Mouse (Mus musculus) limb, embryonic 14.5 days (tissue): ENCODE results near the gene Aarsd1. TPM values are rescaled to one million over a fixed set of nuclear protein-coding genes. Genes with fewer than 3 reads are reported as not detected.
A peak's percentile ranks its signal among the peaks of the same experiment; 100 is the strongest.

Source experiments
- ATAC-seq: fragments of 200-750 bp; cut with Nextera tagmentation; 2 replicates; pipeline ENCODE4 v1.8.0; 2017; ENCODE audit warnings: low read depth, moderate number of reproducible peaks, moderate TSS enrichment; ENCODE audit not compliant: low FRiP score
- DNase-seq: peaks from one replicate; pipeline ENCODE4 v3.0.0-alpha.2; 2015; ENCODE audit warnings: low spot score
- H3K27ac ChIP-seq: fragments of 300-500 bp; sonication (generic); replicated peaks from 2 replicates; pipeline ENCODE4 v1.5.1; 2014; ENCODE audit warnings: low read depth, mild to moderate bottlenecking, low read length, moderate library complexity, mixed read lengths
- H3K27me3 ChIP-seq: fragments of 300-500 bp; sonication (generic); 2 replicates; pipeline ENCODE4 v1.6.1; 2014; ENCODE audit warnings: low read length, mixed read lengths; ENCODE audit not compliant: control insufficient read depth, insufficient read depth
- H3K36me3 ChIP-seq: fragments of 300-500 bp; sonication (generic); 2 replicates; pipeline ENCODE4 v1.6.1; 2014; ENCODE audit warnings: mild to moderate bottlenecking, low read length, moderate library complexity, mixed read lengths; ENCODE audit not compliant: control insufficient read depth, insufficient read depth
- H3K4me1 ChIP-seq: fragments of 300-500 bp; sonication (generic); 2 replicates; pipeline ENCODE4 v1.6.1; 2014; ENCODE audit warnings: antibody characterized with exemption, low read length, mixed read lengths; ENCODE audit not compliant: control insufficient read depth, insufficient read depth
- H3K4me2 ChIP-seq: fragments of 300-500 bp; sonication (generic); replicated peaks from 2 replicates; pipeline ENCODE4 v1.6.1; 2014; ENCODE audit warnings: low read depth, mild to moderate bottlenecking, low read length, moderate library complexity; ENCODE audit not compliant: severe bottlenecking
- H3K4me3 ChIP-seq: fragments of 300-500 bp; sonication (generic); replicated peaks from 2 replicates; pipeline ENCODE4 v1.5.1; 2014; ENCODE audit warnings: low read length
- H3K9ac ChIP-seq: fragments of 300-500 bp; sonication (generic); 2 replicates; pipeline ENCODE4 v1.6.1; 2014; ENCODE audit warnings: mild to moderate bottlenecking, low read depth, low read length, moderate library complexity; ENCODE audit not compliant: severe bottlenecking
- H3K9me3 ChIP-seq: fragments of 300-500 bp; sonication (generic); 2 replicates; pipeline ENCODE4 v1.6.1; 2016; ENCODE audit warnings: low read length; ENCODE audit not compliant: control insufficient read depth
- POLR2A ChIP-seq: fragments of 200-500 bp; IDR thresholded peaks from 2 replicates; pipeline ENCODE4 v1.8.0; 2012; ENCODE audit warnings: inconsistent platforms, mild to moderate bottlenecking, moderate library complexity, borderline replicate concordance; ENCODE audit not compliant: insufficient read depth, insufficient read length; ENCODE audit errors: extremely low read depth
- WGBS: fragments of 180-500 bp; shearing (Covaris S2); extraction: QIAGEN DNeasy Blood & Tissue Kit; methylation state at CpG from one replicate; pipeline ENCODE4 v1.1.7; 2014; 5-methylcytosine and 5-hydroxymethylcytosine counted together
- polyA plus RNA-seq, 2 experiments: library from polyadenylated mRNA; depleted of rRNA in 1 of 2; stranded (reverse) in 1 of 2; unstranded in 1 of 2; fragments of >200 nt; fragmentation: Nextera tagmentation in 1 of 2; extraction: Ambion mirVana in 1 of 2; gene quantifications; 2 replicates each; pipeline versions ENCODE4 v1.2.1 to v1.2.3; 2012 to 2014

Aarsd1 gene
- polyA plus RNA-seq, 2 experiments = 41.1 to 63.2 TPM

DNA sequence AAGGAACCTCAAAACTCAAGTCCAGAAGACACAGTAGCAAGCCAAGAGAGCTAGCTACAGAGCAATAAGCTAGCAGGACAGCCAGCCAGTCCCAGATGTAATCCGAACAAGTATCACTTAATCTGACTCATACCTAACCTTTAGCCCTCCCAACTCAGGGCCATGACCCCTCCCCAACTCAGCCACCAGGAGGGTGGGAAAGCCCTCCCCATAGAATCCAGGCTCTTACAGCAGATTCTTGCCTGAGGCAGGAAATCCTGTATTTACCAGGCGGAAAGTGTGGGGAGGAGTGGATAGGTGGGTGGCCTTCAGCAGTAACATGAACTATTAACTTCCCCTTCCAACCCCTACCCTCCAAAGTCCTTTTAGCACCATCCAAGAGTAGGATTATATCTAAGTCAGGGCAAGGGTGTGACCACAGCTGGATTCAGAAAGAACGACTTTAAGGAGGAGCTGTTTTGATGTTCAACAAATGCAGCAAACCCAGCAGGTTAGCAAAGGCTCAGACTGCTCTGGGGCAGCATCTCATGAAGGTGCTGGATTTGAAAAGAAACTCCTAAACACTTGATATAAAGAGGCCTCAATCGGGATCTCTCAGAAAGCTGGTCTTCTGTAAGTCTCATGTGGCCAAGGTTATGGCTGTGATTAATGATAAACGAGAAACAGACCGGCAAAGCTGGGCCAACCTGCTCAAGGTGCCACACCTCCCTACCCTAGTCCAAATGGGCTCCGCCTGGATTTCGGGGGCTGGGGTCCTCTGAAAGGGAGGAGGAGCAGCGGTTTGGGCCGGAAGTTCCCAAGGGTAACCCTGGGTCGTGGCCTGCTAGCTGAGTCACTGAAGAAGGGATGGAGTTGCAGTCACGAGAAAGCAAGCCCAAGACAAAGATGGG, 47.0 kb upstream of the Aarsd1 start, which contains the start of gene Rnd2:
Rnd2 (plus strand) TSS at position 789 of the 890 bp plus-strand sequence.
- ATAC-seq (0 out of 2 replicates have a peak, but pooled peaks have one; percentile 0), DNase-seq (peak; percentile 20)
- H3K4me3 ChIP-seq = peak within 1 kb of the TSS; percentile 82
- peaks cover 31% of the 10 kb centered on the region for H3K36me3 ChIP-seq
- H3K9ac ChIP-seq = peak within 1 kb of the TSS; percentile 64
- peaks cover 24% of the 10 kb centered on the region for H3K4me1 ChIP-seq
- no peak for TF ChIP-seq POLR2A
- 8% methylated on average over 12 of the region's 12 CpGs for WGBS
- no peaks in the 10 kb centered on the region for H3K9me3 ChIP-seq
- H3K27me3 ChIP-seq = no peaks in the 10 kb centered on the region
- peak within 1 kb of the TSS; percentile 90 for H3K4me2 ChIP-seq
- H3K27ac ChIP-seq = peak within 1 kb of the TSS; percentile 76

DNA sequence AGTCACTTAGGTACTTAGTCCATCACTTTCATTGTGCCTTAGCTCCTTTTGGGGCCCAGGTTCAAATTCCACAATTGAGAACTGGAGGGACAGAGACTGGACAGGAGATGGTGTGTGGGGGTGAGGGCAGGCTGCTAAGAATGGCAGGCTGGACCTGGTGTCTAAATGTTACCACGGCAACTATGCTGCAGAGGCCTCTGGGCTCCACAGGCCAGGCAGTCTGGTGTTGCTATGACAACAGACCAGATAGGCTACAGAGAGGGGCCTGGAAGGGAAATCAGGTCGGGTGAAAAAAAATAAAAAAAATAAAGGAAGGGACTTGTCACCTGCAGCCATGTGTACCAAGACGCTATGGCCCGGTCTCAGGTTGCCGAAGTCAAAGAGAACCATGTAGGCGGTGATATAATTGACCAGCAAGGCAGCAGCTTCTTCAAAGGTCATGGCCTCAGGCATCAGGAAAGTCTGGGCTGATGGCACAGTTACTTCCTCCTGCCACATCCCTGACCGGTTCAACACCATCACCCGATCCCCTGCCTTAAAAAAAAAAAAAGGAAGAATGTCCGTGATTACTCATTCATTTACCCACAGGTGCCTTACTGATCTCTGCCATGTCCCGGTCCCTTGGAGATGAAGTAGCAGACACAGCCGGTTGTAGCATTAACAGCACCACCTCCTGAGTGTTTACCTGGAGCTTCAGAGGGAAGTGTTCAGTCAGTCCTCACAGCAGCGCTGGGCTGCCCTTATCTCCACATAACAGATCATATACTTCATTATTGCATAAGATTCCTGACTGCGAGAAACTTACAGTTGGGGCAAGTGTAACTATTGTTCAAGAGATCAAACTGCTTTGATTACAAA, 45.4 kb upstream of the Aarsd1 start:
- H3K9ac ChIP-seq = no peak overlapping the region
- no peak overlapping the region for H3K27ac ChIP-seq
- no peak overlapping the region for H3K4me2 ChIP-seq
- 35% methylated on average over 13 of the region's 13 CpGs for WGBS
- DNase-seq (no peak), ATAC-seq (no peak)
- H3K36me3 ChIP-seq = peaks cover 46% of the 10 kb centered on the region
- no peak for TF ChIP-seq POLR2A
- peaks cover 17% of the 10 kb centered on the region for H3K4me1 ChIP-seq
- H3K9me3 ChIP-seq = no peaks in the 10 kb centered on the region
- no peak overlapping the region for H3K4me3 ChIP-seq
- H3K27me3 ChIP-seq = no peaks in the 10 kb centered on the region

DNA sequence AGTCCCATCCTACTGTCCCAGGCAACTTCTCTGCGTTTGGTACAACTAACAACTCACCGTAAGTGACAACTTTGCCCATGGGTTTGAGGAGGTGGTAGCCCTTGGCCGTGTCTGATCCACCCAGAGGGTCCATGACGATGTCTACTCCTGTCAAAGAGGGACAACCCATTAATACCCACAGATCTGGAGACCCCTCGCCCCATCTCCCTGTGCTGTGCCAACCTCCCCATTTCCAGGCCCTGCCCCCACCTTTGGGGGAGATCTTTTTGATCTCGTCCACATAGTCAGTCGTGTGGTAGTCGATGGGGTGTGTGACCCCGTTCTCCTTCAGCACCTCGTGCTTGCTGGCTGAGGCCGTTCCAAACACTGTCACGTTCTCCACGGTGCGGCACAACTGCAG, 44.7 kb upstream of the Aarsd1 start:
- ATAC-seq (no peak), DNase-seq (no peak)
- no peak overlapping the region for H3K4me2 ChIP-seq
- TF ChIP-seq POLR2A = no peak
- H3K27ac ChIP-seq = no peak overlapping the region
- H3K27me3 ChIP-seq = no peaks in the 10 kb centered on the region
- WGBS = 85% methylated on average over 14 of the region's 14 CpGs
- H3K36me3 ChIP-seq = peaks cover 46% of the 10 kb centered on the region
- no peak overlapping the region for H3K9ac ChIP-seq
- H3K4me1 ChIP-seq = peaks cover 17% of the 10 kb centered on the region
- H3K9me3 ChIP-seq = no peaks in the 10 kb centered on the region
- no peak overlapping the region for H3K4me3 ChIP-seq

DNA sequence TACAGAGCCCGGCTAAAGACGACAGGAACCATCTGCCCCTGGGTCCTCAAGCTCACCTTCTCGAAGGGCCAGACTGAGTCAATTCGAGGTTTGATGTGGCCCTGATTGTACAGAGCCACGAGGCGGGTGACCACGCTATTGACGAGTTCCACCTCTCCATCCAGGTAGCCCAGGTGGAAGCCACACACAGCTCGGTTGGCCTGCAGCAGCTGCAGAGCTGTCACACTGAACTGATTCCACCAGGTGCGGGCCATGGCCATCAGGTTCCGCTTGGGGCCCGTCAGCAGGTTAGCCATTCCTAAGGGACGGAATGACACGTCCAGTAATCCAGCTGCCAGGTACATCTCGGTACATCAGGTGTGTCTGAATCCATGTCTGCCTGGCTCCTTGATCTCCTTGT, 42.9 kb upstream of the Aarsd1 start:
- H3K4me1 ChIP-seq = peaks cover 17% of the 10 kb centered on the region
- H3K27ac ChIP-seq = no peak overlapping the region
- no peak for TF ChIP-seq POLR2A
- no peaks in the 10 kb centered on the region for H3K27me3 ChIP-seq
- no peak overlapping the region for H3K9ac ChIP-seq
- H3K9me3 ChIP-seq = no peaks in the 10 kb centered on the region
- no peak for DNase-seq
- H3K4me3 ChIP-seq = no peak overlapping the region
- ATAC-seq = no peak
- peaks cover 50% of the 10 kb centered on the region for H3K36me3 ChIP-seq
- WGBS = 86% methylated on average over 15 of the region's 15 CpGs
- no peak overlapping the region for H3K4me2 ChIP-seq

DNA sequence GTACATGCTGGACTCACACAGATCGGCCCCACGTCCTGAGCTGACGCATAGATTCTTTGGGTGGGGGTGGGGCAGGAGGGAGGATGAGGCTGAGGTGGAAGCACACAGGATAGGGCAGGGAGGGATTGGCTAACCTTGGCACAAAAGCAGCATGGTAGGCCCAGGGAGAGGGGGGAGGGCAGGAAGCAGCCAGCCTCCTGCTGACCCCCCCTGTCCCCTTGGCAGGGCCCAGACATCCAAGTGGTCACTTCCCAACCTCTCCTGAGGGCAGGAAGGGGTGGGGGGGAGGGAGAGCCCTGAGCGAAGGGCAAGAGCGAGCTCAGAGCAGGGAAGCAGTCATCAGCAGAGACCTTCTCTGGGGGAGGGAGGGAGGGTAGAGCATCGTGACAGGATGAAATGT, 42.3 kb upstream of the Aarsd1 start:
- Histone ChIP-seq H3K27ac (no peak overlapping the region), H3K4me2 (no peak overlapping the region), H3K4me1 (peaks cover 13% of the 10 kb centered on the region), H3K9ac (no peak overlapping the region), H3K4me3 (no peak overlapping the region), H3K36me3 (peaks cover 50% of the 10 kb centered on the region), H3K9me3 (no peaks in the 10 kb centered on the region), H3K27me3 (no peaks in the 10 kb centered on the region)
- DNase-seq (no peak), ATAC-seq (no peak)
- TF ChIP-seq POLR2A = no peak
- WGBS = 44% methylated on average over 4 of the region's 6 CpGs
